Mouse (Mus musculus) mouse trophoblast stem cell (cell line): Measurements from ENCODE around the gene Knstrn.

Experiments used
- in situ Hi-C, 2 experiments: fragments of 300-500 bp; cut with MseI, MboI; formaldehyde crosslinking; loops; 2 replicates in 1 of 2; 3 replicates in 1 of 2; pipeline ENCODE4 v1.15.1; 2025

The Knstrn gene

DNA sequence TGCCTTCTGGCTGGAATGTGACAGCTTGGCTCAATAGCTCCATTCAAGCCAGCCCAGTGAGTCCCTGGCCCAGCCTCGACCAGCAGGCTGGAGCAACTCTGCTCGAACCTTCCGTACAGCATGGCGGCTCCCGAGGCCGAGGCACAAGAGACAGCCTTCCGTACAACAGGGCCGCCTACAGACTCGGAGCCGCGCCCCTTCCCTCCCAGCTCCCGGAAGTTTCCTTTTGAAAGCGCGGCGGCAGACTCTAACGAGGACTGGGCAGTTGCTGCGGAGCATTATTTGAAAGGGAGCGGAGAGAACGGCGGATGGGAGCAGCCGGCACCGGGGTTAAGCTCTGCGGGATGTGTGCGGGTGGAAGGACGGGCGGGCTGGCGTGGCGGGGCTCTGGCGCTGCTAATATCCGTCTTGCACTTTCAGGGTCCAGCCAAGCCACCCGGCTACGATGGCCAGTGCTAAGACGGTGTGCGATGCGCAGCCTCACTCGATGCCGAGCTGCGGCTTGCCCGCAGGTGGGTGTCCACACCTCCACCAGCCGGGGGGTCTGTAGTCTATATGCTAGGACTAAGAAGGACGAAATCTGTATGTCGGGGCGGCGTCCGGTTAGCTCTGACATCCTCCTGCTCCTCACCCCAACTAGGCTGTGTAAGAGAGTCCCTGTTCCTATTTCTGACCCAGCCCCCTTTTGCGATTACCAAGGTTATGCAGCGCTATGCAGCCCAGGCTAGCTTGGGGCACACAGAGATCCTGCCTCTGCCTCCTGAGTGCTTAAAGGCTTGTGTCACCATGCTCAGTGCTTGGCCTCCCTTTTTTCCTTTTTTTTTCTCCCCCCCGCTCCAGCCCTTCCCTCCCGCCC lies at the start of gene Knstrn:
Gene Knstrn, plus strand, starts transcription at position 23 of the 856 bp plus-strand sequence.
- in situ Hi-C loops: no loop called here

DNA sequence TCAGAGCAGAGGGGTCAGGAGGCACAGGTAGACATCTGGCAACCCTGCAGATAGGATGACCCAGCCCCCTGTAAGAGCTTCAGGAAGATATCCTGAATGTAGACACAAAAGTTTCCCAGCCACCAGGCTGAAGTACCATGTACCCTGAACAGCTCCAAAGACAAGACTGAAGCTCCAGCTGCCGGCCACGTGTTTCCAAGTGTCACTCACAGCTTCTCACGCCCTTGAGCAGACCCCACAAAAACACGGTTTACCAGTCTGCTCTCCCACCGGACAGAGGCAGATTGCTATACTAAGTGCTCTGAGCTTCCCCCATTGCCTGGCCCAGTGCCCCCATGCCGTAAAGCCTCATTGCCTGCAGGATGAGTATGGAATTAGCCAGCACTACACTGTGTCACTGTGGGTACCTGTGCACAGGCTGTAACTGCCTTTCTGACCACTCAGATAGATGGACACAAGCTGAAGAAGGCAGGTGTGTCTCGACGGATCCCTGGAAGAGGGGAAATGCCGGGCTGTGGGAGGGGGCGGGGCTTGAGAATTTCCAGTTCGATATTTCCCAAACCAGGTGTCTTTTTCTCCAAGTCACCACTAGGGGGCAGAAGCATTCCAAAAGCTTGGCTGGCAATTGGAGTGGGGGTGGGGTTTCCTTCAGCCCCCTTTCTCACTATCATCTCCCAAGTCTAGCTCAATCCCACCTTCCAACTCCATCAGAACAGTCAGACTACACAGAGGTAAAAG lies 49.5 kb upstream of the Knstrn start:
- in situ Hi-C loops: loop anchor here (10.0 kb wide), 1 partner anchor 121 kb away; no protein-coding TSS in a partner anchor

DNA sequence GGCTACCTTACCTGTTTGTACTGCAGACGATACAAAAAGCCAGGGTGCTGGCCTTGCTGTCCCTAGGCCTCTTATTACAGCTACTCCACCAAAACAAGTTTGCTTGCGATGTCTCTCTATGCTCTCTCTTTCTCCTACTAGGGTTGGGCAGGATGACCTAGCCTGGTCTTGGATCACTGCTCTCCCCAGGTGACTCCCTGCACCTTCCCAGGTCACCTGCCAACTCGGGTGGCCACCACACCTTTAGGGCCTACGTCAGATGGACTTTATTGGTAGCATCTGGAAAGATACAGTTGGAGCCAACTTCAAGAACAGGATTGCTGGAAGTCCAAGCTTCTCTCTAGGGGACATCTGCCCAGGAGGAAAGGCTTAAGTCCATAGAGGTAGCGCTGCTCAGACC lies 48.9 kb upstream of the Knstrn start:
- in situ Hi-C loops: loop anchor here (10.0 kb wide), 1 partner anchor 120 kb away; no protein-coding TSS in a partner anchor

DNA sequence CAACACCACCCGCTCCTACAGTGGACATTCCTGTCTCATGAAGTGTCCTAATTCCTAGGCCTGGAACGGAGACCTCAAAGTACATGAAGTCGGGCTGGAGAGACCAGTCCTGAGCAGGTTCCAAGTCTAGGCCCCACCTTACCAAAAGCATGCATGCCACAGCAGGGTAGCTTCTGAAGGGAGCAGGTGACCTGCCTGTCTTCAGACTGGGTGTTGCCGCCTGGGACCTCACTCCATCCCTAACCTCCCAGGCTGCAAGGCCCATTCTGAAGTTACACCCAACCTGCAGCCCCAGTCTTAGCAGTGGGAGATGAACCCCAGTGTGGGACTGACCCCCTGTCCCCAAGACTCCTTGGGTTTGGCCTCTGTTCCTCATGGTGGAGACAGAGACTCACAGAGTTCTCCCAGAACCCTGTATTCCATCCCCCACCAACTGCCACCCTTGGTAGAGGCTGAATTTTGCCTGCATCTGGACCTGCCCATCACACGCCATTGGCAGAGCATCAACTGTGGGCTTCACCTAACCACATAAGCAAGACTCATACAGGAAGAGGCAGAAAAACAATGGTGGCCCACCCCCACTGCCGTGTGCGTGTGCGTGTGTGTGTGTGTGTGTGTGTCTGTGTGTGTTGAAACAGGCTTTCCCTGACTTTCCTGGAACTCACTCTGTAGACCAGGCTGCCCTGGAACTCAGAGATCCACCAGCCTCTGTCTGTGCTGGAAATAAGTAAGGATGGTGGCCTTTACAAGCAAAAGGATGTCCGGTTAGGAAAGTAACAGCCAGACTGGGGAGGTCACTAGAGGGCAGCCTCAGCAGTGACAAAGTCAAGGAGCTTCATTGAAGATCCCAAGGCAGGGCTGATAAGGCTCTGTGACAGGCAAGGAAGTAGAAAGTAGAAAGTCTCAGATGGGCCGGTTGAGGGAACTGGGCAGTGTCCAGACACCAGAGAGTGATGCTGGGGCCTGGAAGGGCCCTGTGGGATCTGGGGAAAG lies 47.5 kb upstream of the Knstrn start:
- in situ Hi-C loops: loop anchor here (10.0 kb wide), 1 partner anchor 118 kb away; no protein-coding TSS in a partner anchor

DNA sequence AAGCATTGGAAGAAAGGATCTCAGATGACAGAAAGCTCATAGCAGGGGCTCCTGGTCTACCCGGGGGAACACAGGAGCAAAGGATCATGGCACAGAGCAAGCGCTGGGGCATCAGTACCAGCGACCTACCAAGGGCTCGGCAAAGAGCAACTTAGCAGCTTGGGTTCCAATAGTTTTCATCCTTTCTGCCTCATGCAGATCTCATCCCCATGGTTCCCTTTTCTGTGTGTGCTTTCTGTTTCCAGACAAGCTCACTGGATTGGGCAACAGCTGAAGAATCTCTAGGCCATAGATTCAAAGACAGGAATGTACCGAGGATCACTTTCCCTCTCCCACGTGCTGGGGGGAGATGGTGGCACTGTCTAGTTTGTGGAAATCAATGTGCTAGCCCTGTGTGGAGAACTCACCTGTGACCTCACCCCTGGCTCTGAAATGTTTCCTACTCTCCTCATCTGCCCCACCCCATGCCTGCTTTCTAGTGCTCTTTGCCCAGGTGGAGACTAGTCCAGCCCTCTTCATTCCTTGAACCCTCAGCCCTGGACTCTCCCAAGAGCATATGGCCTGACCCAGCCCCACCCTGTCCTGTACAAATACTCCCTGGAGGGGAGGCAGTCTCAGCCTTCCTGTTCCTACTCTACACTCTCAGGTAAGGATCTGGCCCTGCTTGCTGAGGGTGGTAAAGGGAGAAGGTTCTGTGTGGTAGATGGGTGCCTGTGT lies 41.5 kb upstream of the Knstrn start, which contains the start of gene Phgr1:
Gene Phgr1, plus strand, starts transcription at position 612 of the 717 bp plus-strand sequence.
- in situ Hi-C loops: no loop called here

DNA sequence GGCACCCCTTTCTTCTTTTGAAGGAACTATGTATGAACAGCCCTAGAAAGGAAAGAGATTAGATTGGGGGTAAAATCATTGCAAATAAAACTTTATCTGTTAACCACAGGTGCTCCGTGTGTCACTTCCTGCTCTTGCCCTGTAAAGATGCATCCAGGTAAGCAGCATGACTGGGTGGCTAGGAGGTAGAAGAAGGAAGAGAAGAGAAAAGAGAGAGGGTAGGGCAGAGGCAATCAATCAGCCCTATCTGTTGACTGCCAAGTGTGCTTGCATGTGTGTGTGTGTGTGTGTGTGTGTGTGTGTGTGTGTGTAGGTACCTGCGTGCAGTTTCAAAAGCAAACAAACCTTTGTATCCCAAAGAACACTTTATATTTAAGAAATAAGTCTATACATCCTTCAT lies 39.3 kb upstream of the Knstrn start:
- in situ Hi-C loops: no loop called here

DNA sequence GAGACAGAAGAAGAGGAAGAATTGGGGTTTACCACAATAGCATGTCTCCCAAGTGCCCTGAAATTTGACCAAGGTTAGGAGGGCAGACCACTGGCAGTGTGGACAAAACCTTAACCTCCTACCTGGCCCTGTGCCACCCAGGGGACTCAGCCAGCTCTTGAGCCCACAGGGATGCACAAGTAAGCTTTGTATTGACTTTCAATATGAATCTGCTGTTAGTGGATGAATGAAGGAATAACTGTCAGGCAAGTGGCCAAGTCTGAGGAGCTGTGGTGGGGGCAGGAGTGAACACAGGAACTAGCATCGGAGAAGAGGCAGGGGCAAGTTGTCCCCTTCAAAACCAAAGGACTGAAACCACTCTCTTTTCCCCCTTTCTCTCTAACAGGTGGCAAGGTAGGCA lies 38.4 kb upstream of the Knstrn start:
- in situ Hi-C loops: no loop called here

DNA sequence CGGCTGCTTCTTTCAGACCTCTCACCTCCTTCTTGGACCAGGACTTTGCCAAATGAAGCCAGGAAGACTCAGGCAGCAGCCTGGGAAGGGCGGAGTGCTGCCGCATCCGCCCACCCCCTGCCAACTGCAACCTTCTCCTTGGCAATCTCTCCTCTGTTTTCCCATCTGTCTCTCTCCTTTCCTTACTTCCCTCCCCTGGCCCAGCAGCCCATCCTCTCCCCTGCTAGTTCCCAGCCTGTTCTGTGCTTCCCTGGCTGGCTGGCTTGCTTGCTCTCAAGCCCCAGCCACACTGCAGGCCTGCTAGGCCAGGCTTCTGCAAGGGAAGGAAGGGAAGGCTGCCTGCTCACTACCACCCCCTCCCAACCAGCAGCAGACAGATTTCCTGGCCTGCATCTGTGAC lies 38.0 kb upstream of the Knstrn start:
- in situ Hi-C loops: no loop called here

DNA sequence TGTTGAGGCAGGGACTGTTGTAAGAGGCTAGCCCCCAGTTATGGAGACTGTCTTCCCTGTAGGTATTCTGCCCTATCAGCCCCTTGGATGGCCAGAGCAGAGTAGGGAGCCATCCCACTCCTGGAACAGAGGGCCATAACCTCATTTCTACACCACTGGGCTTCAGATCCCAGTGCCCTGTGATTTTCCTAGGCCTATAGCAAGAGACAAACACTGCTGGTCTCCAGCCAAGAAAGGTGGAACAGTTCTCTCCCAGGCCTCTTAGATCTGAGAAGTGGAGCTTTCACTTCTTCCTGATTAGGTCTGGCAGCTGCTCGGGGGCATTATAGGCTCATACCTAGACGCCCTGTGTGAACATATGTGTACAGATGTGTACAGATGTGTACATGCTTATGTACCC lies 37.5 kb upstream of the Knstrn start:
- in situ Hi-C loops: no loop called here

DNA sequence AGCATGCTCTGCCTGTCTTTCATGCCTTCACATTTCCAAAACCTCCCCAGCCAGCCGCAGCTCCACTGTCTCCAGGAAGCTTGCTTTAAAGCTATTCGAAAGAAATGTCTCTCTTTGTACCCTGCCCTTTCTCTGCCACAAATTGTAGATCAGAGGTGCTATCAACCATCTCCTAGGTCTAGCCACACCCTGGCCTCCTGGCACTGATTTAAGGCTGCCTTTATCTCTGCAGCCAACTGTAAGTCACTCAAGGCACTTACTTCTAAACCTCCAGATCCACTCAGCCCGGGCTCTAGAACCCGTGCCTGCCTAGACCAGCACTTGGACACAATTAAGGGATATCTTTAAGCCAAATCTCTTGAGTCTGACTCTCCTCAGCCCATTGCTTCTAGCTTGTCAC lies 35.4 kb upstream of the Knstrn start:
- in situ Hi-C loops: no loop called here

DNA sequence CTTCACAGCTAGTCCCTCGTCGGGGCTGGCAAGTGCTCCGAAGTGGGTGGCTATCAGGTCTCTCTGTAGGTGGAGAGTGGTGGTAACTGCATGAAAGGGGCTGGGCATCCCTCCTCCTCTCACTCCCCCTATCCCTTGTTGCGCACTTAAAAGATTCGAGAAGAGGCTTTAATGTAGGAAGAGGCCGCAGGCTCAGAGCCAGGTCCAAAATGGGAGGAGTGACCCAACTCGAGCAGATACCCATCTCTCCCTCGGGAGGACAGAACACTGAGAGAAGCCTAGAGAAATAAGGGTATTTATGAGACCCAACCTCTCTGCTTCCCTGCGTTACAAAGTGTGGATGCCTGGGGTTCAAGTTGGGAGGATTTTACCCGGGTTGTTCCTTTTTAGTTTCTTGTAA lies 34.7 kb upstream of the Knstrn start:
- in situ Hi-C loops: no loop called here

DNA sequence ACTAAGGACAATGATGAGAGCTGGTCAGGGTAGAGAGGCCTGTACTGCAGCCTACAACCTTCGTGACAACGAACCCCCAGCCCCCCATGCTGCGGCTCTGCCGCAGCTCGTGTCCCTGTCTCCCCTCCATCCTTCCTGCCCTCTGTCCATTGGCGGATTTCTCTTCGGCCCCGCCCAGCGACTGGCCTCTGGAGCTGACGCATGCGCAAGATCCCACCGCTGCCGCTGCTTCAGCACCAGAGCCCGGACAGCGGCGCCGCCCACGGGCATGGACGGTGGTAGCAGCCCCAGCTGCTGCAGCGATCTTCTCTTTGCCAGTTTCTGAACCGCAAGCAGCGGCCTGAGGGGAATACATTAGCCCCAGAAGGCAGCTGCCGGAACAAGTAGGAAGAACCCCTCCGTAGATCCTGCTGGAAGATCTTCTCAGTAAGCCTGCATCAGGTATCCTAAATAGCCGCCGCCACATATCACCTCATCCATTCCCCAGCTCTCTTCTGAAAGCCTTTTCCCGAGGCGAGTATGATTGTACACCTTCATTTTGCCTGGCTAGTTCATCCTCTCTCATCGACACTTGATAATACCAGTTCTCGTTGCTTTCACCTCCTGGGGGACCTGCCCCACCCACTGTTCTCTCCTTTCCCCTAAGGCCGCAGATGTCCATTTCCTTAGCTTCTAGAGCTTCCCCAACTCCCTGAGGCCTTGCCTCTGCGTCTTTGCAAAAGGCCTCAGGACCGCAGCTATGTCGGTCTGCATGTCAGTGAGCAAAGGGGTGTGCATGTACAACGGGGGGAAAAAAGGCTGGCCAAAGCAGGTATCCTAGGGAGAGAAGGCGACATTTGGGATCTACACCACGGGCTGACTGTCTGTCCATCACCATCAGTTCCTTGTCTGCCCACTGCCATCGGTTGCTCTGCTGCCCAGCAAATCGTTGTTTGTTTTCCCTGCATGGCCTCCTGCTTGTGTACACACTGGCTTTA lies 34.0 kb upstream of the Knstrn start, which contains the start of gene Disp2:
Gene Disp2, plus strand, starts transcription at position 216 of the 977 bp plus-strand sequence.
- in situ Hi-C loops: no loop called here

DNA sequence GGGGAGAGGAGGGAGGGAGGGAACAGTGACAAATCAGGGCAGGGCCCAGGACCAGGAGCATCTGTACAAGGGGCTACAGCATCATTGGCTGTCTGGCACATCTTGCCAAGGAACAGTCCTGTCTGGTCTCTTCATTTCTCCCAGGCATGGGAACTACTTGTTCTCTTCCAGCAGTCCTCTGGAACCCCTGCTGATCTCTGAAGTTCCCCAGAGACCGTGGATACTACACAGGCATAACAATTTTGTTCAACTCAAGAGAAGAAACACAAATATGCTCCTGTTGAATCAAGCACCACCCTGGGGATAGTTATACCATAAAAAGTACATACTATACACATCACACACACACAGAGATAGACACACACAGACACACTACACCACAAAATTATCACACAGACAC lies 32.7 kb upstream of the Knstrn start:
- in situ Hi-C loops: no loop called here

DNA sequence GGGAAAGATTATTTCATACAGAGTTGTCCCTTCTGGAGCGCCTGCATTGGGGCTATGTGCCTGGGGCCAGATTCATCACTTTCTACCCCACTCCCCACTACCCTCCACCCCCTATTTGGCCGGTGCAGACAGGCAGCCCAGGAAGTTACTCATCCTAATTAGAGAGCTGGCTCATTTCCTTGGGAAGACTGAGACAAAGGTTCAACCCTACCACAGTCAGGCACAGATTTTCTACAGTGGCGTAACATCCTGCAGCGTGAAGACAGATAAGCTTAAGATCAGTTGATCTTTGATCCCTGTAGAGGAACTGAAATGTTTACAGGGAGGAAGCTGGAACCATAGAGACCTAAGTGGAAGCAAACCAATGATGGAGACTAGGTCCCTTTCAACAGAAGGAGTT lies 31.5 kb upstream of the Knstrn start:
- in situ Hi-C loops: no loop called here

DNA sequence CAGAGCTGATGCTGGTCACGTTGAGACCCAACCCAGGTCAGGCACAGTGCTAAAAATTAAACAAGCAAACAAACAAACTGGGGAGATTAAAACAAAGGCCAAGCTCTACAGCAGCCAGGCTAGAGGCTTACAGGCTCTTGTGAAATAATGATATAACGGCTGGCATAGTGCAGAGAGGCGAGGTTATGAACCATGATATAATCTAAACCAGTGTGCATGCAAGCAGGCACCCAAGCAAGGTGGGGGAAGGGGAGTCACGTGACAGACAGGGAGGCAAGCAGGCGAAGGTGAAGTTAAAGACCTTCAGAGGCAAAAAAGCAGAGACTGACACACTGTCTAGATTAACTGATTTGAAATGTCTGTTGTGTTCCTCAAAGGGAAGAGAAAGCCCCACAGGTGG lies 30.7 kb upstream of the Knstrn start:
- in situ Hi-C loops: no loop called here

DNA sequence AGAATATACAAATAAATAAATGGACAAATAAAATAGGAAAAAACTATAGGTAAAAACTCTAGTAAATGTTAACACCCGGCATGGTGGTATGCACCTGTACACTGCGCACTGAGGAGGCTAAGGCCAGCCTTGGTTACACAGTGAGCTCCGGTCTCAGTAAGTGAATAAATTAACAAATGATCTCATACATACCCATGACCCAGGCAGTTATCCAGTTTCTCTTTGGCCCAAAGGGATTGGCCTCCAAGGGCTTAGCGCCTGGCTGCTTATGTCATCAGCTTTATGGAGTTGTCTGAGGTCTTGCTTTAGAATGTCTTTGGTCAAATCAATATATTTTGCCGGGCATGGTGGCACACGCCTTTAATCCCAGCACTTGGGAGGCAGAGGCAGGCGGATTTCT lies 30.1 kb upstream of the Knstrn start:
- in situ Hi-C loops: no loop called here

DNA sequence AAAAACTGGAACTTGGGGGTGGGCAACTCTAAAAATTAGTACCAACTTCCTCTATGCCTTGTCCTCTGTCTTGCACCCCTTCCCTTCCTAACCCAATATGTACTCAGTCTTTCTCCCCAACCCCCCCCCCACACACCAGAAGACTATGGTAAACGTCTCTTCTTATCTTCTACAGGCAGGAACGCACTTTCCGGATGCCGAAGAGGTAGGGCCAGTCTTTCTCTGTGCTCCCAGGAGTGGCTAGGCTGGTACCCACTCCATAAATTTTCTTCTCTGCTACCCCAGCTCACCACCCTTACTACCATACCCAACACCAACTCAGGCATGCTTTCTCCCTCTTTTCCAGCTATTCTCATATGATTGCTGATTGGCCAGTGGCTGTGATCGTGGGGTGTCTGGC lies 27.3 kb upstream of the Knstrn start:
- in situ Hi-C loops: no loop called here

DNA sequence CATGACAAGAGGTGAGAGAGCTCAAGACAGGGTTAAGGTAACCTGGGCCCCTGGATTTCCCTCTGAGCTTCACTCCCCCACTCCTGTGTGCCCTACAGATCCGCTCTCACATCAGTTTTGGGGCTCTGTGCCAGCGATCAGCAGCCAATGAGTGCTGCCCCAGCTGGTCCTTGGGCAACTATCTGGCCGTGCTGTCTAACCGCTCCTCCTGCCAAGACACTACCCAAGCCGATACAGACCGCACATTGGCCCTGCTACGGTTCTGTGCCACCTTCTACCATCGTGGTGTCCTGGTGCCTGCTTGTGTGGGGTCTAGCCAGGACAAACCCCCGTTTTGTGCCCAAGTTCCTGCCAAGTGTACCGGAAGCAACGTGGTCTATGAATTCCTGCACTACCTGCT lies 24.3 kb upstream of the Knstrn start:
- in situ Hi-C loops: no loop called here

DNA sequence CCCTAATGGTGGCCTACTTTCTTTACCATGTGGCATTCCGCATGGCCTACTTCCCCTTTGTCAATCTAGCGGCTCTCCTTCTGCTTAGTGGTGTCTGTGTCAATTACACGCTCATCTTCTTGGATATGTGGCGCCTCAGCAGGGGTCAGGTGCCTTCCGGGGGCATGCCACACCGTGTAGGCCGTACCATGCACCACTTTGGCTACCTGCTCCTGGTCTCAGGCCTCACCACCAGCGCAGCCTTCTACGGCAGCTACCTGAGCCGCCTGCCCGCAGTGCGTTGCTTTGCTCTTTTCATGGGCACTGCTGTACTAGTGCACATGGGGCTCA lies 23.6 kb upstream of the Knstrn start:
- in situ Hi-C loops: no loop called here
